Mouse (Mus musculus): ENCODE measurements around the gene Cdc14a.
"Not testable (repeated sequence)": the region's sequence is repeated elsewhere in the genome, so short reads cannot be mapped to it uniquely, and the experiment has no call there.

Gene Cdc14a

DNA sequence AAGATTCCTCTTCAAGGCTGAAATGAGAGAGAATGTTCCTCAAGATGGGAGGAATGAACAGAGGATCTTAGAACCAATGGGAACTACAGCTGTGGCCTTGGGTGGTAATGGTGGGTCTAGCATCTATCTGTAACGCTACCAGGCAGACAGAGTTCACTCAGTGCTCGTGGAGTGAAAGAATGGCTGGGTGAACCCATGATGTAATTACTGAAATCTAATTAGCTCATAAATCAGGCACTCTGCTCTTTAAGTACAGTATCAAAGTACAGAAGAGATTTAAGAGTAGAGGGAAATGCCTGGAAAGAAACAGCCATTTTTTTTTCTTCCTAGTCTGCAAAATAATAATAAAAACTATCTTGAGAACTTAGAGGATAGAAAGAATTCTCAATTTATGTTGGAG lies 57.7 kb downstream of the Cdc14a start:
- no peak for DNase-seq

DNA sequence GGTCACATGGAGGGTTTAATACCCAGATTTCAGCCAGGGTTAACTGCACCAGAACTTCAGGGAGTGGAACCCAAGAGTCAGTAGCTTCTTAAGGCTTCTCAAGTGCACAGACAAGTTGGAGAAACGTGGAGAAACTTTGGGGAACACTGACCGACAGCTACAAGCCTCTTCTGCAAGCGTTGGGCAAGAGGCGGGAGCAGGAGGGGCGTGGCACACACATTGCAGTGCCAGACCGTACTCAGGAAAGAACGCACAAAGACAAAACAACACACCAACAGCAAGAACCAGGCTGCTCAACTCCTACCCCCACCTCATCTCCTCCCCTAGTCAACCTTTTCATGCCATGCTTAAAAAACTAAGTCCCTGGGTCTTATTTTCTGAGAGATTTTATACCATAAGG lies 61.9 kb downstream of the Cdc14a start:
- DNase-seq: peak; percentile 36 to 66

DNA sequence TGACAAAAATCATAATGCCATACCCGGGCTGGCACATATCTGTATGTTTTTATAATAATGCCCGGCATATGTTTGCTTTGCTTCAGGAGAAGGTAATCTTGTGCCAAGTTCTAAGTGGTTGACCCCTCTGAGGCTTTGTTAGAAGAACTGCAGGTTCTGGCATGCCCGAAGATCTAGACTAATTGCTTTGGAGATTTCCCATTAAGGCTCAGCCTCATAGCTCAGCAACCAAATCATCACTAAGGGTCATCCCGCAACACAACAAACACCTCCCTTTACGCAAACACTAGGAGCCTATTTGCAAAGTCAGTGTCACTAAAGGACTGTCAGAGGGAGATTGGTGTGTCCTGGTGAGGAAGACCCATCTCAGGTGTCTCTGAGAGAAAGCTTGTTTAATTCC lies 62.7 kb downstream of the Cdc14a start:
- peak in 1 of 2 experiments; percentile 34 for DNase-seq

DNA sequence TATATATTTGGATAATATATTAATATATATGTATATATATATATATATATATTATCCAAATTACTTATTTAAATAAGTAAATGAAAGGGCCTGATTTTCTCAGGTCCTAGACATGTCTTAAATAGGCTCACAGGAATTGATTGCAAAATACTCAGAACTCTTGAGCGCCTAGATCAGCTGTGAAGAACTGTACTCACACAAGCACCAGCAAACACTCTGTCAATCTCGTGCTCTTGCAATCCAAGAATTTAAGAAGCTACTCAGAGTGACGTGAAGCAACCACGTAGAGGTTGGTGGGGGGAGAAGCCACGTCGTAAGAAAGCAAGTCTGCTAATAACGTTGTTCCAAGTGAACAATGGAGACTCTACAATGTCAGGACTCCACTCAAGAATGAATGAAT lies 66.0 kb downstream of the Cdc14a start:
- peak; percentile 23 to 57 for DNase-seq

DNA sequence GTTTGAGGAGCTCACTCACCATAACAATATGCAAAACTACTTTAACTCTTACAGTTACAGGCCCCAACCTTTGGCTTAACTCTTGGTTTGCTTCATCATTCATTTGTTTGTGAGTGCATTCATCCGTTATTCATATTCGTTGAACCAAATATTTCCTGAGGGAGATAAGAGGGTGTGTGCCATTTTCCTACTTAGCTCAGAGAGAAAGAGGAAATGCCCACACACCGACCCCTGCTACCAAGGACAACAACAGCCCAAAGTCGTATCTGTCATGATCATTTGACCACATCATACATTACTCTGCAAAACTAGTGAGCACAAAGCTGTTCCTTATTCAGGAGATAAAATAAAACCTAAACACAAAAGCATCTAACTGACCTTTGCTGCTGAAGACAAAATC lies 66.7 kb downstream of the Cdc14a start:
- DNase-seq: no peak

DNA sequence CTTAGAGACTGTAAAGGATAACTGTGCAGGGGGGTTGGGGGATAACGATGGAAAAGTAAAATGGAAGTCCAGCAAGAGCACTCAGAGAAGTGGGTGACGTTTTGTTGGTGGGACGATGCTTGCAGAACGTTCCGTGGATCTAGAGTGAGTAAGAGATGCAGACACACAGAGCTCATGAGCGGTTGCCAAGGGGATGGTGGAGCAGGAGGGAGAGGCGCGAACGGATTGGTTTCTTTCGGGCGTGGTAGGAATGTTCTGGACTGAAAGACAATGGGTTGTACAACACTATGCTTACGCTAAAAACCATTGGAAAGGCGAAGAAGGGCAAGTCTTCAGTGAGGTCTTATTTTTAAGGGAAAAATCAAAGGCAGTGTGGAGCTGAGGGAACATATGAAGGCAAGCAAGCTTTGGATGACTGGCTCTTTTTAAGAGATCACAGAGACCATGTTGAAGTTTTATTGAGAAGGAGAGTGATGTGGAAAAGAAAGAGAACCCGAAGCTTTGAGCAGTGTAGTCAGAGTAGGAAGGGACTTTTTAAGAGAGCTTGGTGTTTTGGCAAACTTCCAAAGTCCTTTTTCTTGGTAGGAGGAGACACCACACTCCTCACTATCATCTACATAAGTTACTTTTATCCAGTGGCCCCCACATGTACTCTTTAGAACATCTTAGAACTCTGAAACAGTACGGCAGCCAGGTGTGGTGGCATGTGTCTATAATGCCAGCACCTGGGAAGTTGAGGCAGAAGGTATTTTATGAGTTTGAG lies 68.6 kb downstream of the Cdc14a start:
- DNase-seq: no peak

DNA sequence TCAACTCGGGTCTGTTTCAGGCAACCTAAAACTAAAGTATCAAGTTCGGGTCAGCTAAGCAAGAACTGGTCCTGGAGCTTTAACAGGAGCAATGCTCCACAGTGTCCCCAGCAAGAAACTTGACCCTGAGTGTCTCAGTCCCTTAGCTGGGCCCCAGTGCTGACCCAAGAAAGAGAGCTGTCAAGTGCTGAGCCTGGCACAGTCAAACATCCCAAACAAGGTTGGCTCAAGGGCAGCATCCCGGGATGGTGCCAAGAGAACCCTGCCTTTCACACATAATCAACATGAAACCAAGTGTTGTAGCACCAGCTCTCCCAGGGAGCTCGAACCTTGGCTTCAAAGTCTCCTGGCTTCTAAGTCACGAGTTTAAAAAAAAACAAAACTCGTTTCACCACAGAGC lies 71.3 kb downstream of the Cdc14a start:
- peak; percentile 43 to 67 for DNase-seq

DNA sequence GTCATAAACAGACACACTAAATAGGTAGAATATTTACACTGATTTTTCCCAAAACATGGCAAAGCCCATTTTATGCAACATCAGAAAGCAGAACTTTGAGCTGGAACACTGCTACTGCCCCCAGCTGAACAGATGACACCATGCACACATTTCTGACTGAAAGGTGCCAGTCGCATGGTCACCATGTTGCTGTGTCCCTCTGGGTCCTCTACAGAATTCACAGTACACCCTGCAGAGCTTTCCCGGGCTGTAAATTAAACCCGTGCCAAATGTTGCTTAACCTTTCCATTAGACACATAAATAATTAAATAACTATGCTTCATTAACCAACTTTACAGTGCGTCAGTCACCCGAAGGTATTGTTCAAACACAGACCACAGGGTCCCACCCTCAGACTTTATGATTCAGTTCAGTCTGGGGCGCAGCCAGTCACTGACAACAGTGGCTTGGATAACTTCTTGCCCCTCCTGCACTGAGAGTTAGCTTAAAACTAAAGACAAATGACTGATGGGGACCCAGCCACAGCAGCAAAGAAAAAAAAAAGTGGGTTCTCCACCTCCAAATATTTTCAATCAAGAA lies 73.4 kb downstream of the Cdc14a start:
- DNase-seq: no peak

DNA sequence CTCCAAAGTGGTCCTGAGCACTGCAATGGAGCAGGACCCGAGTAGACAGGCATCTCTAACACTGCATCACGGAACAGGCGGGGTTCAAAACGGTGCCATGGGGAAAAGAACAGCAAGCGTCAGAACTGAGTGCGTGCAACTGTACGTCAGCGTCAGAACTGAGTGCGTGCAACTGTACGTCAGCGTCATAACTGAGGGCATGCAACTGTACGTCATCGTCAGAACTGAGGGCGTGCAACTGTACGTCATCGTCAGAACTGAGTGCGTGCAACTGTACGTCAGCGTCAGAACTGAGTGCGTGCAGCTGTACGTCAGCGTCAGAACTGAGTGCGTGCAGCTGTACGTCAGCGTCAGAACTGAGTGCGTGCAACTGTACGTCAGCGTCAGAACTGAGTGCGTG lies 76.3 kb downstream of the Cdc14a start:
- DNase-seq: not testable (repeated sequence)

DNA sequence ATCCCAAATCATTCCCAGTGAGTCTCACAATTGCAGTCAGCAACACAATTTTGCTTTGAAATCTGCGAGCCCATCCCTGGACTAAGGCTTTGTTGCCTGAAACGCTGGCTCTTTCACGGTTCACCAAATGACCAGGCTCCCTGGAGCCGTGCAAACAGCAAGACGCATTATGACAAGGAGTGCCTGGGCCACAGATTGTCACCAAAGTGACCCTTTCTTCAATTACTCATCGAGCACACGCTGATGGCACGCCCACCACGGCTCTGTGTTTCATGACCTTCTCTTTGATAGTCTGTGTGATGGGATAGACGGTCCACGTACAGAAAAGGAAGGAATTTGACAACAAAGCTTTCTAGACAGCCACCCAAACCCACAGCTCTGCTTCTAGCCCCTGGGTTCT lies 78.6 kb downstream of the Cdc14a start:
- no peak for DNase-seq

DNA sequence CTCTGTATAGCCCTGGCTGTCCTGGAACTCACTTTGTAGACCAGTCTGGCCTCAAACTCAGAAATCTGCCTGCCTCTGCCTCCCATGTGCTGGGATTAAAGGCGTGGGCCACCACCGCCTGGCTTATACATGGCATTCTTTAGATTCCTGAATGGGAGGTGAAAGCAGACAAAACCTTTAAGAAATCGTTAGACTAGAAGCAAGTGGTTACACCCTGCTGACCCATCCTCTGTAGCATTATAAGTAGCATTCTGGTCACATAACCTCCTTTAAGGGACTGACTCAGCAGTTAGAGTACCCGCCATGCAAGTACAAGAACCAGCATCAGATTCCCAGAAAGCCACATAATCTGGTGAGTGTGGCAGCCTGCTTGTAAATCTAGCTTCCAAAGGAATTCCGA lies 81.6 kb downstream of the Cdc14a start:
- DNase-seq: no peak

DNA sequence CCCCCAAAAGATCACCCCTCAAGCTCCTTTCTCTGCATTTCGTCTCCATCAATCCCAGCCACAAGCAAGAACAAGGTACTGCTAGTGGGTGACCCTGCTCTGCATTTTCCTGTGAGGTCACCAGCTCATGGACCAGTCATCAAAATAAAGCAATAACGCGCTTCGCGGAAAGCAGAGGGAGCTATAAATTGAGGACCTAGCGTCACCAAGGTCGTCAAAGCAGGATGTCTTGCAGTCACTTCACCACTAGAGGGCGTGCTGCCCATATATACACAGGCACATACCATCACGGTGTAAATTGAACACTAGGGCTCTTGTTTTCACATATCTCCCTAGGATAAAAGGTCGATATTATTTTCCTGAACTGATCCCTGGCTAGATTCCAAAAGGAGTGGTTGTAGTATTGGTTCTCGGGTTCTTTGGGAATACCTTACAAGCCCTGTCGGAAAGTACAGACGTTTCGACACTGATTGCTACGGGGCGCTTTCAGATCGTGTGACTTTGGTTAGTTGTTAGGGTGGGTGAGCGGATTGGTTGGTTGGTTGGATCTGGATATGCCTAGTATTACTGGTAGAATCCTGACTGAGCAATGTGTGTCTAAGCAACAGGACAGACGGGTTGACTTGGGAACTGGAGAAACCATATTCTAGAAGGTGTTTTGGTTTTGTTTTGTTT lies 82.7 kb downstream of the Cdc14a start:
- peak; percentile 78 to 82 for DNase-seq

DNA sequence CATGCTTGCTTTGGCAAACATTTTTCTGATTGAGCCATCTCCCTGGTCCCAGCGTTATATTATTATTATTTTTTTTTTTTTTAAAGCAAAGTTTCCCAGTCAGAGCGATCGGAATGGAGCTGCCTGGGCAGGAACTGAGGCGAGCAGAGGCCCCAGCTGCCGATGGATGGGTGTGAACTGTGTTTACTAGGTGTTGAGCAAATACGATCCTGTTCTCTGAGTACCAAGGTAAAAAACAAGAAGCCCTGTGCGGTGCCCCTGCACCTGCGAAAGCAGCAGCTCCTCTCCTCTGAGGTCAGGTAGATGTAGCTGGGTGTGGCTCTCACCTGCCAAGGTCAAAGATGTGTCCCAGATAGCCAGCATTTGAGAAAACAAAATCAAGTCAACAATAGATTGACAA lies 83.6 kb downstream of the Cdc14a start:
- DNase-seq: no peak

DNA sequence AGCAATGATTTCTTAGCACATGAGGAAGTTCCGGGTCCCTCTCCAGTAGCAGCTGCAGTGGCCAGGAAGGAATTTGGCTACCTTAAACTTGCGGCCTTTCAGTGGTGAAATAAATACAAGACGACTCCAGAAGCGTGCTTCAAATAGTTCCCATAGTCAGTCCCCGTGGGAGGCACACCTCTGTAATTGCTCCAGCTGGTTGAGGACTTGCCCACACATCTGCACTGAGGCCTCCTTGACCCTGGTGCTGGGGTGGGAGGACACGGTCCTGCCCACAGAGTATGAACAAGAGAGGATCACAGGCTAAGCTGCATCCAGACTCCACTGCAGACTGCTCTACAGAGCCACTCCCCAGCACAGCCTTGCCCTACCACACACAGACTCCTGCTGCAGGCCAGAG lies 85.2 kb downstream of the Cdc14a start:
- no peak for DNase-seq

DNA sequence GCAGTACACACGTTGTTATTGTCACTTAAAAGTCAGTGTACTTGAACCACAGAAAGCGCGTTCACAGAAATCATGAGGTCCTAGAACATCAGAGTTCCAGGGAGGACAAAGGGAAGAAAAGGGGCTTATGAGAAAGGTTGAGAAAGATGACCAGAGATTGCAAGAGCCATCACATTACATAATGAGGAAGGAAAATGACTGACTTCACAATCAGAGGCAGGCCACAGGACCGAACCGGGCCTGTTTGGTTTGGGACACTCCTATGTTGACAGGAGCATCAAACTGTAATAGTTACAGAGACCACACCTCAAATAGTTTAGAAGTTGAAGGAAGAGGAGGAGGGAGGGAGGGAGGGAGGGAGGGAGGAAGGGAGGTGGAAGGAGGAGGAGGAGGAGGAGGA lies 86.0 kb downstream of the Cdc14a start:
- no peak for DNase-seq

DNA sequence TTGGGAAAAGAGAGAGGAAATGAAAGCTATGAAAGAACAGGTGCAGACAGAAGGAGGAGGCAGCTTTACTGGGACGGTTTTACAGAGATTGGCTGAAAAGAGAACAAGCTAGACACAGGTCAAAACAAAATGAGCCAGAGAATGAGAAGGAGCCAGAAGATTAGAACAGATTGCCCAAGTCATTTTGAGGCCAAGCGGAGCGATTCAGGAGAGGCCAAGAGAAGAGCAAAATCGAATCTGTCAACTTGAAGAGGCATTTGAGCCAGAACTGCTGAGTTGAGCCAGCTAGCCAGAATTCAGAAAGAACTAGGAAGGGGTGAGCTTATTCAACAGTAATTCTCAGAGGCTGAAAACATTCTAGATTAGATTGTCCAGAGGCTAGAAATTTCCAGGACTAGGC lies 88.8 kb downstream of the Cdc14a start:
- DNase-seq: no peak

DNA sequence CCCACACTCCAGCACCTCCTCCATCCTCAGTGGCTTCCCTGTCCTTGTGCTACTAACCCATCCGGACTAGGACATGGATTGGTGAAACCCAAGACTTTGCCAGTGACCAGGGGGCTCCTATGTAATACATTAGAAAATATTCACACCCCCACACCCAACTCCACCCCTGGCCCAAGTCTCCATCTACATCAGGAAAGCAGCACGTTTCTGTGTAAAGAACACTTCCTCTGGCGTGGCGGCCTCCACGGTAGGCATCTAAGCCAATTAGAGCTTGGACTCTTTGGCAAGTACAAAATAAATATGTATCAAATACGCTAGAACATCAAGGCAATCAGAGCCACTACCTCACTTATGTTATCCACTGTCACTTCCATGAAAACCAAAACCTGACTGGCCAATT lies 90.1 kb downstream of the Cdc14a start:
- DNase-seq: no peak

DNA sequence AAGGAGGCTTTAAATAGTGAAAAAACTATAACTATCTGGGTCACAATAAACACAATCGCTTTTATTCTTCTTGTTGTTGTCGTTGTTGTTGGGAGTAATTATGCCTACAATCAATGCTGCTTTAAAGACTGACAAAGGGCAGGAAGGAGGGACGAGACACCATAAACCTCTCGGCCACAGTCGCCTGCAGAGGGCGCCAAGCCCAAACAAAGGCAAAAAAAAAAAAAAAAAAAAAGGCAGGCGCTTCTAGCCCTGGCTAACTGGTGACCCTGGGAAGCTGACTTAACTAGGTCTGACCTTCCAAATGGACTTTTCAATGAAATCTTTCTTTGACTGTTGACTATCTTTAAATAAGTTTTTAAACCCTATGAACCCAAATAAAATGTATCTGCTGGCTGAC lies 90.6 kb downstream of the Cdc14a start:
- no peak for DNase-seq

DNA sequence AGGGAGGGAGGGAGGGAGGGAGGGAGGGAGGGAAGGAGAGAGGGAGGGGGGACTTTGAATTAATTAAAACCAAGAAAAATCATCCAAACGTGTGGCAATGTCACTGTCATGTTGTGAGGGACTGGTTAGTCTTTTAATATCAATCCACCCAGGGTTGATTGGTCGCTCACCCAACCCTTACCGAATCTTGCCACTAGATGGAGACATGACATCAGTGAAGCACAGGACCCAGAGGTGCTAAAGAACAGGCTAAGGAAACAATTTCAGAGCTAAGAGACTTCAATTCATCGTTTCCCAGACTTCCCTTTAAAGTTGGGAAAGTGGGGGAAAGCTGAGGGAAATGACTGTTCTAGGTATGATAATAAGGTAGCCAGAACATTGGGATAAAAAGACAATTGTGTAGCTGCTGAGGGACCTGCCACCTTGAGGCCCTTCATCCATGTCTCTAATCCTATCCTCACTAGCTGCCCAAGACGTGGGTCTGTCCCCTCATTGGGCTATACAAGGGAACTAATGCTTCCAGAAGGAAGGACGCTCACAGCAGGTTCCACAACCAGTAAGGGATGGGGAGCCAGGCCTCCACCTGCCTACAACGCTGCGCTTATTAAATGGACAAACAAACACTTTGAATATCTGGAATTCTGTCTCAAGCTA lies 91.9 kb downstream of the Cdc14a start:
- DNase-seq: peak; percentile 25 to 55

DNA sequence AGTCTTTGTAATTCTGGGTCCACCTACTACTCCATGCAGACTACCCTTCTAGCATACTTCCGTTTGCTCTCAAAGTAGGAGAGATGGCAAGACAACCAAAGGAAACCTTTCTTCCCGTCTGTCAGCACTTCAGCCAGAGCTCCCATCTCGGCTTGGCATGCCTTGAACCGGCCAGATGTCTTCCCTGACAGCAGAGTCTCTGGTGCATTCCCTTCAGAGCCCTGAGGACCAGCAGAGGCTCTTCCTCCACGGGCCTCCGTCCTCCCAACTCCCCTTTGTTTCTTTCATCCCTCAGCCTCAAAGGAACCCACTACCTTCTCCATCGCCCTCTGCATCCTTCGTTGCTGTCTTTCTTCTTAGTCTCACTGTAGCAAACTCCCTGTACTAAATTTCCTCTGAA lies 93.9 kb downstream of the Cdc14a start:
- no peak for DNase-seq

DNA sequence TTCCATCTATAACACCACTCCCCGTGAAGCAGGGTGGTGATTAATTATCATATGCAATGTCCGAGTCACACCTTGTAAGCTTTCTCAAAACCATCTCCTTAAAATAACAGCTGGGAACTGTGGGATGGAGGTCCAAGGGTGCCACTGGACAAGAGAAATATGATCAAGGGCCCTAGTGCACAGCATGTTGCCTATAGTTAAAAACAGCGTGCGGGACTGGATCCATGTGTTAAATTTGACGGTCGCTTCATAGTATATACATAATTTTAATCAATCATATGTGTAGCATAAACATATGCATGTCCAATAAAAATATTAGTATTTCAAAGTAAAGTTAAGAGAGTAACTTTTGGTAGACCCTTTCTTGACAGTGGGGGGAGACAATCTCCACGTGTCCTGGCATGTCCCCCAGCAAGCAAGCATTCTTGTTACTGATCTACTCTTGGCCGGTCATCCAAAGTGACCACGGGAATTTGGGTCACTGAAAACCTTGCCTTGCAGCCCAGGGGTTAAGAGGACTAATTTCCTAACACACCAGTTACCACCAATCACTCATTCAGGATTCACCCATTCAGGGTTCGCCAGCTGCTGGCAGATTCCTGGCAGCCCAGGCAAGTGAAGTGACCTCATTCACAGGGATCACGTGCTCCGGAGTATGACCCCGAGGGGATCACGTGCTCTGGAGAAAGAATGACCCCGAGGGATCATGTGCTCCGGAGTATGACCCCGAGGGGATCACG lies 94.6 kb downstream of the Cdc14a start:
- DNase-seq: peak in 1 of 2 experiments; percentile 21

DNA sequence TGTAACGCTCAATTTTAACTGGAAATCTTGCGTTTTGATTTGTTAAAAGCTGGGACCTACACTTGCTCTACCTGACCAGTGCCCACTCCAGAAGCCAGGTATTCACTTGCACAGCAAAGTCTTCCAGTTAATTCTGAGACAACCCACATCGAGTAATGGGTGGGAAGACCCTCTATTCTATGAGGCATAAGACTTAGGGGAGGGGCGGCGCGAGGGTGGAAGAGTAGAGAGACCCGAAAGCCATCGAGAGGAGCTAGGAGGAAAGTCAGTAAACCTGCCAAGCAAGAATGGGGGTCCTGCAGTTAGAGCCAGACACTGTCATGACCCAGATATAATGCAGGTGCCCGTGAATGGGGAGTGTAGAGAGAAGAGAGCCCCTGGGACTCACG lies 96.2 kb downstream of the Cdc14a start:
- DNase-seq: no peak

DNA sequence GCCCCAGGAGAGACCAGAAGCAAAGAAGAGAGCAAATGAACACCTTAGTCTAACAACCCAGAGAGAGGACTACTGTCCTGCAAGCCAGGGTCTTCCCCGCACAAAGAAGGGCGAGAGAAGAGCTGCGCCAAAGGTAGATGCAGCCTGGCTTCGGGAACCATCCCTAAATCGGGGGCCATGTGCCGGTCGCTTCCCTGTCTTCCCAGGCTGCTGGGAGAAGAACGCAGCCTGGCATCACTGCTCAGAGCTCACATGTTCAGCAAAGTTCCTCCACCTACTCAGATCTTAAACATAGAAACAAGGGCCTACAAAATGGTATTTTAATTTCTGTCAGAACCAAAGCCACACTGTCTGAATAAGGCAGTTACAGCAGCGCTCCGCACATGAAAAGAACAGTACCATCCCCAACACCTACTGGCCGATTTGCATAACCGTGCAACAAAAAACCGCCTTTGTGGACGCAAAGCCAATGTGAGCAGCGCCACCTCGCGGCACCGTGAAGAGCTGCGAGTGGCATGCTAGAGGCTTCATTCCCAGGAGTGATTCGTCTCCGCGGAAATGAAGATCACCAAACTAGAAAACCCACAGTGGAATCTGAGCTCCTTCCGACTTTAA lies 96.7 kb downstream of the Cdc14a start:
- peak; percentile 78 to 83 for DNase-seq
